8 mouse cellular contexts compared by ENCODE assay signal in the genomic region with DNA sequence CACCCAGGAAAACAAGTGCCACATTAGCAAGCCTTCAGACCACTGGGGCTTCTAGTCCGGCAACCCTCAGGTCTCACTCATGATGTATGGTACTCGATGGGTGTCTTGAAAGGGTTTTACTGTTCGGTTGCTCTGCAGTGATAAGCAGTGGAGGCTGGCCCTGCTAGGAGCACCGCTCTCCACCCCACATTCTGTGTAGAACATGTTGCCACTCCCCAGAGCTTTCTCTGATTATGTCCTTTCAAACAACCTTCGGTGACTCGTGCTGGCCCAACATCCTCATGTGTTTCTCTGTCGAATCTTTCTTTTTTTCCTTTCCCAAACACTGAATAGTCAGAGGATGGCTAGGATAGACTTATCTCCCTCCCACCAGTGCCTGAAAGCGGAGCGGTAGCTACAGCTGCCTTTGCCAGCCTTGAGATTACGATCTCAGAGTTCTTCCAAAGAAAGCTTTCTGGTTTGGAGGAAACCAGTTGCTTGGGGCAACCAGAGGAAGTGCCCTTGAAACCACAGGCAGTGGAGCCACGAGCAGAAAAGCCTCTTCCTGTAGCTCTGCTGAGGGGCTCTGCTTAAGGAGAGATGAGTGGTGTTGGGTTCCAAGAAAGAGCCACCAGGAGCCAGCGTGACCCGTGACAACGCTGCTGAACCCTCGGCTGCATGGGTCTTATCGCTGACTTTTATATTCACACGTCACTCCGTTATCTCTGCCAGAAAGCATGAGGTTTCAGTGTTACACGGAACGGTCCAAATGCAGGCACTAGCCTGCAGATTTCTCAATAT.
DNase-seq lines count a peak whose midpoint lies in the region; ATAC-seq and TF ChIP-seq lines count a peak whose summit lies in the region.

No protein-coding gene starts in this region.

- H3K4me1 ChIP-seq in heart, embryonic 11.5 days (ENCODE audit: control insufficient read depth, insufficient read depth, low read length): peaks cover 14% of the 10 kb centered on the region
- H3K4me1 ChIP-seq in midbrain, embryonic 14.5 days (ENCODE audit: control insufficient read depth, insufficient read depth, low read length): 0 out of 2 replicates have a peak, but pooled peaks cover 4% of the 10 kb centered on the region

- H3K4me2 ChIP-seq in heart, embryonic 11.5 days: peak overlapping the region; percentile 5
- H3K4me2 ChIP-seq in midbrain, embryonic 14.5 days (ENCODE audit: low read length): no peak overlapping the region

- H3K27me3 ChIP-seq in heart, embryonic 11.5 days (ENCODE audit: control insufficient read depth, insufficient read depth, low read length): no peaks in the 10 kb centered on the region
- no peaks in the 10 kb centered on the region for H3K27me3 ChIP-seq in midbrain, embryonic 14.5 days (ENCODE audit: control insufficient read depth, insufficient read depth, low read length)

- H3K9me3 ChIP-seq in heart, embryonic 11.5 days (replicated peaks; ENCODE audit: control insufficient read depth, low read length): no peaks in the 10 kb centered on the region
- H3K9me3 ChIP-seq in midbrain, embryonic 14.5 days (ENCODE audit: control insufficient read depth, low read length): no peaks in the 10 kb centered on the region

- 46% methylated on average over 20 of the region's 20 CpGs for WGBS in heart, embryonic 11.5 days (ENCODE audit: insufficient replicate concordance)
- WGBS in midbrain, embryonic 14.5 days: 70% methylated on average over 20 of the region's 20 CpGs

- peak overlapping the region; percentile 53; the same call in 1 of the 2 replicates for H3K27ac ChIP-seq in layer of hippocampus, adult 2 months
- H3K27ac ChIP-seq in heart, embryonic 11.5 days (ENCODE audit: low read depth, low read length): 0 out of 2 replicates have a peak overlapping the region, but pooled peaks have one; percentile 29
- no peak overlapping the region for H3K27ac ChIP-seq in midbrain, embryonic 14.5 days (replicated peaks; ENCODE audit: low read depth, low read length)

- no peak overlapping the region for H3K9ac ChIP-seq in heart, embryonic 11.5 days (ENCODE audit: low read depth, low read length)
- no peak overlapping the region for H3K9ac ChIP-seq in midbrain, embryonic 14.5 days (replicated peaks; ENCODE audit: low read length)

- ATAC-seq in heart, embryonic 11.5 days (replicated peaks; ENCODE audit: insufficient number of reproducible peaks, low FRiP score, low TSS enrichment): peak; percentile 68
- no peak for ATAC-seq in midbrain, embryonic 14.5 days (ENCODE audit: low FRiP score, low TSS enrichment)

- no peak overlapping the region for H3K4me3 ChIP-seq in layer of hippocampus, adult 2 months
- no peak overlapping the region for H3K4me3 ChIP-seq in heart, embryonic 11.5 days (ENCODE audit: low read depth, low read length)
- H3K4me3 ChIP-seq in midbrain, embryonic 14.5 days (replicated peaks; ENCODE audit: low read depth, low read length): no peak overlapping the region

- no peak for DNase-seq in layer of hippocampus, adult 2 months (ENCODE audit: low spot score in 2 of 2)
- DNase-seq in layer of hippocampus, postnatal 25 days (ENCODE audit: extremely low spot score in 1 of 2, low spot score in 1 of 2): no peak
- peak; percentile 37 for DNase-seq in R1 (ENCODE audit: low read depth, low spot score)
- peak; percentile 14 for DNase-seq in midbrain, embryonic 14.5 days
- no peak for DNase-seq in yolk sac, embryonic 10.5 days (ENCODE audit: low spot score)
- no peak for DNase-seq in kidney, postnatal 36 days
- no peak for DNase-seq in frontal cortex, postnatal 10 days (ENCODE audit: low spot score in 2 of 2)

- no peak for TF ChIP-seq CTCF in layer of hippocampus, adult 2 months (conservative IDR thresholded peaks at IDR 0.05)

- H3K36me3 ChIP-seq in heart, embryonic 11.5 days (ENCODE audit: control insufficient read depth, insufficient read depth, low read length): no peaks in the 10 kb centered on the region
- no peaks in the 10 kb centered on the region for H3K36me3 ChIP-seq in midbrain, embryonic 14.5 days (ENCODE audit: control insufficient read depth, insufficient read depth, low read length)

Comparison
In these comparisons a context has a peak if more than half of its experiments do, and no peak if none do; other contexts are left out.
1. DNase-seq: peak in R1 (single experiment) and midbrain, embryonic 14.5 days (single experiment); none in layer of hippocampus, adult 2 months (0 of 2), layer of hippocampus, postnatal 25 days (0 of 2), yolk sac, embryonic 10.5 days (single experiment), kidney, postnatal 36 days (0 of 2) and frontal cortex, postnatal 10 days (0 of 2).